Mouse (Mus musculus) G1E (cell line): ENCODE data around the gene Gpc6.

Experiments
- CTCF ChIP-seq: IDR thresholded peaks from 2 replicates; pipeline ENCODE4 v1.5.1; 2012; ENCODE audit warnings: low read depth, low read length, inconsistent platforms, mixed read lengths
- TAL1 ChIP-seq: conservative IDR thresholded peaks from 2 replicates; pipeline ENCODE4 v1.6.1; 2012; ENCODE audit warnings: low read depth, low read length, inconsistent platforms, mixed read lengths

- no peak for TF ChIP-seq CTCF
- no peak for TF ChIP-seq TAL1
Observed at GRCm38 (mm10) chr14:117710463-117710911, 785.4 kb downstream of the Gpc6 start.
